Mouse (Mus musculus): ENCODE results near the gene Cpn1. TPM values are rescaled to one million over a fixed set of nuclear protein-coding genes. Genes with fewer than 3 reads are reported as not detected.

Gene Cpn1
- total and polyA plus RNA-seq, 3 experiments = not detected

DNA sequence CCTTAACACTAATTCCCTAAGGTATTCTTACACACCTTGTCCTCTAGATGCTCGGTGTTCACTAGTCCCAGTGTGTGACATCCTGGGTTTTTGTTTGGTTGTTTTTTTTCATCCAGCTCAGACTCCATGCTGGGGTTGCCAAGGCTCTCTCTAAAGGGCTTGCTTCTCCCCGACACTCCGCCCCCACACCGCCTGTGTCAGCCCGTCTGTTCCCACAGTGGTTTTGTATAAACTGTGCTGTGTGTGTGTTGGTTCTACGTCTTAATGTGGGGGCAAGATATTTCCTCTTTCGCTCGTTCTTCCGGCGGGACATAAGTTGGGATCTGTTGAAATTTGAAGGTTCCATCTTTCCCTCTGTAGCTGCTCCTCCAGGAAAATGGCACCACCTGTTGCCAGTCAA, 11.7 kb upstream of the Cpn1 start:
- Histone ChIP-seq H3K36me3 (replicated peaks) (no peaks in the 10 kb centered on the region), H3K4me3 (ENCODE audit: low read depth, low read length) (no peak overlapping the region), H3K27me3 (ENCODE audit: insufficient read depth, low read length) (peaks cover 20% of the 10 kb centered on the region), H3K4me1 (ENCODE audit: insufficient read depth, low read depth, low read length) (peaks cover 6% of the 10 kb centered on the region), H3K9me3 (replicated peaks) (no peaks in the 10 kb centered on the region)
- TF ChIP-seq POLR2AphosphoS5 (IDR thresholded peaks at IDR 0.05; ENCODE audit: insufficient replicate concordance, low read depth, low read length) (no peak), CTCF (IDR thresholded peaks at IDR 0.05; ENCODE audit: low read depth, low read length) (no peak), GATA1 (IDR thresholded peaks at IDR 0.05; ENCODE audit: borderline replicate concordance, low read length) (no peak), GATA2 (IDR thresholded peaks at IDR 0.05; ENCODE audit: borderline replicate concordance, low read depth, low read length) (no peak), TAL1 (conservative IDR thresholded peaks at IDR 0.05; ENCODE audit: low read depth, low read length) (no peak)
- no peak for ATAC-seq (ENCODE audit: extremely low read depth, insufficient number of reproducible peaks, low FRiP score, poor library complexity, severe bottlenecking)
- DNase-seq (ENCODE audit: low spot score) = no peak

DNA sequence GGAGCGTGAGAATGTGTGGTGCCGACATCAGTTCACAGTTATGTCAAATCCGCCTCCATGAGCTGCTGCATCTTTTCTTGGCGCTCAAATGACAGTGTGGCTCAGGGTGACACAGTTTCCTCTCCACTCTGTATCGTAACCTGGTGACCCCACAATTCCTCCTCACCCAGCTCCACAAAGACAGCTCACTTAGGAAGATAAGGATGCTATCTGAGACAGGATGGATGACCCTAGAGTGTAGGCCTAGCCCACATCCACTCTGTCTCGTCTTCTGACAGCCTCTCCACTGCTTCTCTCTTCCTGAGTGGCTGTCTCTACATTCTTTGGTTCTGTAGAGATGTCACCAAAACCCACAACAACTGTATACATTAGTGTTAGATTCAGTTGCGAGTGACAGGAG, 9.1 kb upstream of the Cpn1 start:
- no peak overlapping the region for H3K4me3 ChIP-seq (ENCODE audit: low read depth, low read length)
- H3K4me1 ChIP-seq (ENCODE audit: insufficient read depth, low read depth, low read length) = peaks cover 6% of the 10 kb centered on the region
- TF ChIP-seq TAL1 (conservative IDR thresholded peaks at IDR 0.05; ENCODE audit: low read depth, low read length) (no peak), CTCF (IDR thresholded peaks at IDR 0.05; ENCODE audit: low read depth, low read length) (no peak), POLR2AphosphoS5 (IDR thresholded peaks at IDR 0.05; ENCODE audit: insufficient replicate concordance, low read depth, low read length) (no peak), GATA1 (IDR thresholded peaks at IDR 0.05; ENCODE audit: borderline replicate concordance, low read length) (no peak), GATA2 (IDR thresholded peaks at IDR 0.05; ENCODE audit: borderline replicate concordance, low read depth, low read length) (no peak)
- no peak for DNase-seq (ENCODE audit: low spot score)
- peaks cover 16% of the 10 kb centered on the region for H3K27me3 ChIP-seq (ENCODE audit: insufficient read depth, low read length)
- no peak for ATAC-seq (ENCODE audit: extremely low read depth, insufficient number of reproducible peaks, low FRiP score, poor library complexity, severe bottlenecking)
- H3K9me3 ChIP-seq (replicated peaks) = no peaks in the 10 kb centered on the region
- no peaks in the 10 kb centered on the region for H3K36me3 ChIP-seq (replicated peaks)

GRCm38 (mm10) chr19:43992464-43992863, 6.1 kb upstream of the Cpn1 start:
- Histone ChIP-seq H3K4me3 (ENCODE audit: low read depth, low read length) (no peak overlapping the region), H3K36me3 (replicated peaks) (no peaks in the 10 kb centered on the region), H3K27me3 (ENCODE audit: insufficient read depth, low read length) (peaks cover 9% of the 10 kb centered on the region; the same call in 1 of the 2 replicates), H3K9me3 (replicated peaks) (no peaks in the 10 kb centered on the region), H3K4me1 (ENCODE audit: insufficient read depth, low read depth, low read length) (peaks cover 6% of the 10 kb centered on the region)
- ATAC-seq (ENCODE audit: extremely low read depth, insufficient number of reproducible peaks, low FRiP score, poor library complexity, severe bottlenecking) (no peak), DNase-seq (ENCODE audit: low spot score) (no peak)
- TF ChIP-seq CTCF (IDR thresholded peaks at IDR 0.05; ENCODE audit: low read depth, low read length) (no peak), POLR2AphosphoS5 (IDR thresholded peaks at IDR 0.05; ENCODE audit: insufficient replicate concordance, low read depth, low read length) (no peak), TAL1 (conservative IDR thresholded peaks at IDR 0.05; ENCODE audit: low read depth, low read length) (no peak), GATA2 (IDR thresholded peaks at IDR 0.05; ENCODE audit: borderline replicate concordance, low read depth, low read length) (no peak), GATA1 (IDR thresholded peaks at IDR 0.05; ENCODE audit: borderline replicate concordance, low read length) (no peak)

- H3K9me3 ChIP-seq (replicated peaks) = no peaks in the 10 kb centered on the region
- DNase-seq (ENCODE audit: low spot score) = no peak
- no peaks in the 10 kb centered on the region for H3K36me3 ChIP-seq (replicated peaks)
- peaks cover 9% of the 10 kb centered on the region; the same call in 1 of the 2 replicates for H3K27me3 ChIP-seq (ENCODE audit: insufficient read depth, low read length)
- ATAC-seq (ENCODE audit: extremely low read depth, insufficient number of reproducible peaks, low FRiP score, poor library complexity, severe bottlenecking) = no peak
- H3K4me1 ChIP-seq (ENCODE audit: insufficient read depth, low read depth, low read length) = peaks cover 6% of the 10 kb centered on the region
- no peak overlapping the region for H3K4me3 ChIP-seq (ENCODE audit: low read depth, low read length)
- TF ChIP-seq GATA1 (IDR thresholded peaks at IDR 0.05; ENCODE audit: borderline replicate concordance, low read length) (no peak), GATA2 (IDR thresholded peaks at IDR 0.05; ENCODE audit: borderline replicate concordance, low read depth, low read length) (no peak), TAL1 (conservative IDR thresholded peaks at IDR 0.05; ENCODE audit: low read depth, low read length) (no peak), CTCF (IDR thresholded peaks at IDR 0.05; ENCODE audit: low read depth, low read length) (no peak), POLR2AphosphoS5 (IDR thresholded peaks at IDR 0.05; ENCODE audit: insufficient replicate concordance, low read depth, low read length) (no peak)
Measured at GRCm38 (mm10) chr19:43990362-43990761, 4.0 kb upstream of the Cpn1 start.

DNA sequence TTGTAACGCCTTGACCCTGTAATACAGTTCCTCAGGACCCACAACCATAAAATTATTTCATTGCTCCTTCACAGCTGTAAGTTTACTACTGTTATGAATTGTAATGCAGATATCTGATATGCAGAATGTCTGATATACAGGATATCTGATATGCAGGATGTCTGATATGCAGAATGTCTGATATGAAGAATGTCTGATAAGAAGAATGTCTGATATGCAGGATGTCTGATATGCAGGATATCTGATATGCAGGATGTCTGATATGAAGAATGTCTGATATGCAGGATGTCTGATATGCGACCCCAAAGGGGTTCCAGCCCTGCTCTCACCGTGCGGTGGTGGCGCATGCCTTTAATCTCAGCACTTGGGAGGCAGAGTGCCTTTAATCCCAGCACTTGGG, 4.4 kb downstream of the Cpn1 start:
- Histone ChIP-seq H3K4me1 (ENCODE audit: insufficient read depth, low read depth, low read length) (no peaks in the 10 kb centered on the region), H3K36me3 (replicated peaks) (no peaks in the 10 kb centered on the region), H3K4me3 (ENCODE audit: low read depth, low read length) (no peak overlapping the region), H3K27me3 (ENCODE audit: insufficient read depth, low read length) (peaks cover 2% of the 10 kb centered on the region; the same call in 1 of the 2 replicates), H3K9me3 (replicated peaks) (no peaks in the 10 kb centered on the region)
- DNase-seq (ENCODE audit: low spot score) (no peak), ATAC-seq (ENCODE audit: extremely low read depth, insufficient number of reproducible peaks, low FRiP score, poor library complexity, severe bottlenecking) (no peak)
- TF ChIP-seq GATA1 (IDR thresholded peaks at IDR 0.05; ENCODE audit: borderline replicate concordance, low read length) = no peak
- TF ChIP-seq GATA2 (IDR thresholded peaks at IDR 0.05; ENCODE audit: borderline replicate concordance, low read depth, low read length) = no peak
- TF ChIP-seq CTCF (IDR thresholded peaks at IDR 0.05; ENCODE audit: low read depth, low read length) = no peak
- TF ChIP-seq TAL1 (conservative IDR thresholded peaks at IDR 0.05; ENCODE audit: low read depth, low read length) = no peak
- no peak for TF ChIP-seq POLR2AphosphoS5 (IDR thresholded peaks at IDR 0.05; ENCODE audit: insufficient replicate concordance, low read depth, low read length)

- ATAC-seq (ENCODE audit: extremely low read depth, insufficient number of reproducible peaks, low FRiP score, poor library complexity, severe bottlenecking) = no peak
- TF ChIP-seq TAL1 (conservative IDR thresholded peaks at IDR 0.05; ENCODE audit: low read depth, low read length) (no peak), GATA2 (IDR thresholded peaks at IDR 0.05; ENCODE audit: borderline replicate concordance, low read depth, low read length) (no peak), CTCF (IDR thresholded peaks at IDR 0.05; ENCODE audit: low read depth, low read length) (no peak), POLR2AphosphoS5 (IDR thresholded peaks at IDR 0.05; ENCODE audit: insufficient replicate concordance, low read depth, low read length) (no peak), GATA1 (IDR thresholded peaks at IDR 0.05; ENCODE audit: borderline replicate concordance, low read length) (no peak)
- DNase-seq (ENCODE audit: low spot score) = no peak
Measured at GRCm38 (mm10) chr19:43980711-43981110, 5.6 kb downstream of the Cpn1 start.

More at GRCm38 (mm10) chr19:43980711-43981110, 5.6 kb downstream of the Cpn1 start:
- H3K4me1 ChIP-seq (ENCODE audit: insufficient read depth, low read depth, low read length) = no peaks in the 10 kb centered on the region
- H3K36me3 ChIP-seq (replicated peaks) = no peaks in the 10 kb centered on the region
- peaks cover 3% of the 10 kb centered on the region; the same call in 1 of the 2 replicates for H3K27me3 ChIP-seq (ENCODE audit: insufficient read depth, low read length)
- no peak overlapping the region for H3K4me3 ChIP-seq (ENCODE audit: low read depth, low read length)
- no peaks in the 10 kb centered on the region for H3K9me3 ChIP-seq (replicated peaks)

All from G1E (cell line).